ENCODE assay signal across 12 mouse cellular contexts in the genomic region with DNA sequence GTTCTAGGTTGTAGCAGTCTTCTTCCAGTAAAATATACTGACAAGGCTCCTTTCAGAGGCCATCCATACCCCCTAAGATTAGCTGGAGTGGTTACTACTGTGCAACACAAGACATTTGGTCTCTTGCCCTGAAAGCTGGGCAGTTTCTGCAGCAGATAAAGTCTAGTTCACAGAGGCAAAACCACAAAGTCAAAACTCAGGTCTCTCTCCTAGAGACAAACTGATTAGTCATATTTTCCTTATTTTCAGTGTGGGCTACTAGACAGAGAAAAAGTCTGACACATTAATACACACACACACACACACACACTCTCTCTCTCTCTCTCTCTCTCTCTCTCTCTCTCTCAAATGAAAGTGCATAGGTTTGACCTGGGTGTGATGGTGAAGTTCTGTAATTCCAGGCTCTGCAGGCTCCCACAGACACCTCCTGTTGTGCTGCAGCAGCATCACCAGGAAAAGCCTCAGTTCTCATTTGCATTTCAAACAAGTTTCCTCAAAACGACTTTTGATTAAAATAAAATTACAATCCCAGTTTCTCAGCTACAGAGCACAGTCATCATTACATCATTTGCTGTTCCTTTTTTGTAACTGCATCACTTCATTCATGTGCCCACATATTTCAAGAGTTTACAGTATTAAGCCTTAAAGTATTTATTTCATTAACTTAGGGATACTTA. TPM values are rescaled to one million over a fixed set of nuclear protein-coding genes. Genes with fewer than 3 reads are reported as not detected.
DNase-seq lines count a peak whose midpoint lies in the region.
"Had no signal": no experiment of that assay in that cellular context is flagged by ENCODE, and none has a peak within 500 bp of the region (broad histone marks: within the 10 kb centered on the region; RNA-seq: fewer than 3 reads in every experiment).

No protein-coding gene starts in this region.

- peak; percentile 43 for DNase-seq in 3134 (ENCODE audit: extremely low read depth, insufficient read length, low spot score)
- peak; percentile 77 for DNase-seq in 3T3-L1 (ENCODE audit: low read depth, low spot score)
- DNase-seq in NIH3T3 (ENCODE audit: low read depth), result peak; percentile 54
- DNase-seq in induced T-regulatory cell, adult 2 months (ENCODE audit: low read depth), result peak; percentile 29
- DNase-seq in heart, postnatal 36 days, result no peak
- DNase-seq in gastrocnemius, postnatal 36 days, result no peak
- no peak for DNase-seq in adrenal gland, postnatal 25 days
- DNase-seq: cerebellum, postnatal 25 days; kidney, adult 9 months; lung, postnatal 10 days; midbrain, embryonic 14.5 days; right cerebral cortex, postnatal 4 days had no signal

- intact Hi-C loops in heart, postnatal 36 days (cut with DNase I), result no loop called here
- intact Hi-C loops in gastrocnemius, postnatal 36 days (cut with DNase I), result no loop called here

RNA-seq across cellular contexts. Expression of a gene that starts 10.8 kb away (rescaled TPM):
- 10 to 100 TPM; 22.7 to 25.5 TPM for total RNA-seq in heart, postnatal 36 days (2021)
- total RNA-seq in gastrocnemius, postnatal 36 days (2021), result 10 to 100 TPM; 15.0 to 16.1 TPM
- total RNA-seq in adrenal gland, postnatal 25 days (2021), result 86.3 and 107 TPM in 2 replicates

RNA-seq across cellular contexts. Expression of a gene that starts 28.0 kb away (rescaled TPM):
- total RNA-seq in heart, postnatal 36 days (2021), result 10 to 100 TPM in 1 of 2 experiments, 1 to 10 TPM in 1; 8.3 to 10.4 TPM
- total RNA-seq in gastrocnemius, postnatal 36 days (2021), result 1 to 10 TPM; 5.0 to 6.8 TPM
- total RNA-seq in adrenal gland, postnatal 25 days (2021), result 30.5 and 36.6 TPM in 2 replicates

RNA-seq across cellular contexts. Expression of a gene that starts 34.5 kb away (rescaled TPM):
- 10 to 100 TPM; 18.8 to 23.3 TPM for total RNA-seq in heart, postnatal 36 days (2021)
- total RNA-seq in gastrocnemius, postnatal 36 days (2021), result 10 to 100 TPM; 20.5 to 21.3 TPM
- total RNA-seq in adrenal gland, postnatal 25 days (2021), result 35.4 and 39.5 TPM in 2 replicates

Comparison
In these comparisons a context has a peak if more than half of its experiments do, and no peak if none do; other contexts are left out.
1. DNase-seq: peak in 3134 (single experiment), 3T3-L1 (single experiment), NIH3T3 (single experiment) and induced T-regulatory cell, adult 2 months (single experiment); none in heart, postnatal 36 days (0 of 2), gastrocnemius, postnatal 36 days (0 of 2) and adrenal gland, postnatal 25 days (single experiment).